Mouse (Mus musculus) liver, embryonic 14.5 days (tissue): Measurements from ENCODE around the gene Fam184b.

Experiments
- CTCF ChIP-seq: IDR thresholded peaks from 2 replicates; pipeline ENCODE4 v1.5.1; 2016; ENCODE audit warnings: antibody characterized with exemption, low read depth, control low read depth
- EP300 ChIP-seq: IDR thresholded peaks from 2 replicates; pipeline ENCODE4 v1.6.1; 2016; ENCODE audit warnings: antibody characterized with exemption, low read depth

DNA sequence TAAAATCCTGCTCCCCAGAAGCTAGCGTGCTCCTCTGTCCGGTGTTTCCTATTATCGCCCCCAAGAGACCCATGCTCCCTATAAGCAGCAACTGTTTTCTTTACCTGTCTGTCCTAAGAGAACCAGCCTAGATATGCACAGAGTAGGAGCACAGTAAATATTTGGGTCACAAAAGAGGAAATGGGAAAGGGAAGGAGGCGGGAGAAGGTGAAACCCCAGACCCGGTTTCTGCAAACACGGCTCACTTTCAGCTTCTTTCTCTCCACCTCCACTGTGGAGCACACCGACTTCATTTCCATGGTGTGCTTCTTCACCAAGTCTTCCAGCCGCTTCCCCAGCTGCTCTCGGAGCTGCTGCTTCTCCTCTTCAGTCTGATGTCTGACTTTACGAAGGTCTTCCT, 59.1 kb downstream of the Fam184b start:
- TF ChIP-seq CTCF (no peak), EP300 (no peak)
